Mouse (Mus musculus): ENCODE data around the gene Clec4a3. TPM values are rescaled to one million over a fixed set of nuclear protein-coding genes. Genes with fewer than 3 reads are reported as not detected.
A peak's percentile ranks its signal among the peaks of the same experiment; 100 is the strongest.
"Not testable (repeated sequence)": the region's sequence is repeated elsewhere in the genome, so short reads cannot be mapped to it uniquely, and the experiment has no call there.

Clec4a3 gene
- 1 to 10 TPM; 2.4 to 4.2 TPM for total RNA-seq (2021)
- long read RNA-seq, experiment 1, partial matches to known transcripts = 2 of 3 reads
- long read RNA-seq, experiment 1, other reads (novel, unspliced or antisense) = 0 of 3 reads
- long read RNA-seq, experiment 2, partial matches to known transcripts = 2 of 2 reads
- long read RNA-seq, experiment 2, other reads (novel, unspliced or antisense) = 0 of 2 reads

DNA sequence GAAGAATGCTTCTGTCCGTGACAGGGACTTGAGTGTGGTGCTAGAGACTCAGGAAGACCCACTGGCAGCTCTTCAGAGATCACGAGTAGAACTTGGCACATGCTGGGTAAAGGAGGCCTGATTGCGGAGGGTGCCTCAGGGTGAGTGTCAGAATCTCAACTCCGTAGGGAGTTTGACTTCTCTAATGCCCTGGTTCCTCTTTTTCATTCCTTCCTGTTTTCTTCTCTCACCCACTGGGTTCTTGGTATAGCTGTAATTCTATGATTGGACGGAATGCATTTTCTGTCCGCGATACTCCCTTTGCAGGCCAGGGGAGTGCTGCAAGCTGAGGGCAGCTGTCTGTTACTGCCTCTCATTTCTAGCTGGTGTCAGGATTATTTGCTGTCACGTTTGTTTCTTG is at the start of gene Clec4a3:
TSS of gene Clec4a3 (plus strand) at position 115 of the 400 bp plus-strand sequence.
- no peak for DNase-seq

- no peak for DNase-seq
Measured at GRCm38 (mm10) chr6:122919922-122920321, 32.4 kb upstream of the Clec4a3 start.

- DNase-seq = no peak
Measured at GRCm38 (mm10) chr6:122921451-122921850, 30.9 kb upstream of the Clec4a3 start, which contains the start of gene Clec4a1. Gene Clec4a1 (plus strand): TSS chr6:122921848.

DNA sequence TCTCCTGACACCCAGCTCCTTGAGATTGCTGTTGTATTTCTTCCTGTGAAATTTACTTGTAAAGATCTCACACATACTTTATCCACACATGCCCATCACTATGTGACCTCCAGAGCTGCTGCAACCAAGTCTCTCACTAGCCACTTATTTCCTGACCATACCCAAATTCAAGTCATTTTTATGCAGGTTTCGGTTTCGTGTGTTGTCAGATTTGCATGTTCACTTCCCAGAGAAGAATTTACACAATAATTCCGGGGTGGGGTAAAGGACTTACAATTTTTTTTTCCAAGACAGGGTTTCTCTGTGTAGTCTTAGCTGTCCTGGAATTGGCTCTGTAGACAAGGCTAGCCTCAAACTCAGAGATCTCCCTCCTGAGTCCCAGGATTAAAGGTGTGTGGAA is 17.5 kb upstream of the Clec4a3 start:
- no peak for DNase-seq

DNA sequence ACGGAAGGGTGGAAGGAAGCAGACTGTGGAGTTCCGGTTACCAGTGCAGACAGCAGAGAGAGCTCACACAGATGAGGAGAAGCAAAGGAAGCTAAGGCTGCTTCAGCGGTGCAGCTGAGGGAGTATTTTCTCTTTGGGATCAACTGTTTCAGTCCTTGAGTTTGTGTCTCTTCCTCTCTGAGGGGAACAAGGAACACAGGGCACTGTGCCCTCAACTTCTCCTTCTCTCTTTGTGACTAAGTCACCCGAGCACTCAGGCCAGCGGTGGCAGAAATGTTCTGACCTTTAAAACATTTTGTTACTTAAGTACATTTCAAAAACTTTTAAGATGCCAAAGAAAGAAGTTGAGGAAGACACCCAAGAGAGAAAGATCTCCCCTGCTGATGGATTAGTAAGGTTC is 12.7 kb upstream of the Clec4a3 start:
- no peak for DNase-seq

- DNase-seq = no peak
Measured at GRCm38 (mm10) chr6:122946760-122947159, 5.6 kb upstream of the Clec4a3 start.

- no peak for DNase-seq
Measured at GRCm38 (mm10) chr6:122964562-122964961, 12.2 kb downstream of the Clec4a3 start.

- no peak for DNase-seq
Measured at GRCm38 (mm10) chr6:122969048-122969447, 16.7 kb downstream of the Clec4a3 start.

- DNase-seq = no peak
Measured at GRCm38 (mm10) chr6:122989876-122990437, 37.6 kb downstream of the Clec4a3 start, which contains the start of gene Clec4a4. Gene Clec4a4 (plus strand): TSS chr6:122990367.

- DNase-seq = not testable (repeated sequence)
Measured at GRCm38 (mm10) chr6:123004696-123005095, 52.4 kb downstream of the Clec4a3 start.

GRCm38 (mm10) chr6:123005591-123005990 is 53.3 kb downstream of the Clec4a3 start:
- peak; percentile 11 for DNase-seq

Other genes starting within 250 kb of the Clec4a3 start
- not detected for gene Nanog, start 245.0 kb upstream of the Clec4a3 start, total RNA-seq (2021)
- 10 to 100 TPM; 10.1 to 12.9 TPM for gene Slc2a3, start 150.9 kb upstream of the Clec4a3 start, total RNA-seq (2021)
- gene Foxj2, start 132.6 kb upstream of the Clec4a3 start, total RNA-seq (2021) = 10 to 100 TPM; 16.7 to 18.5 TPM
- 1 to 10 TPM; 1.7 to 2.2 TPM for gene C3ar1, start 96.4 kb upstream of the Clec4a3 start, total RNA-seq (2021)
- gene Necap1, start 78.0 kb upstream of the Clec4a3 start, total RNA-seq (2021) = 10 to 100 TPM; 44.8 to 45.8 TPM
- 1 to 10 TPM; 3.3 TPM for gene Clec4a1, start 30.7 kb upstream of the Clec4a3 start, total RNA-seq (2021)
- gene Clec4a4, start 37.9 kb downstream of the Clec4a3 start, total RNA-seq (2021) = not detected
- gene Clec4b1, start 97.4 kb downstream of the Clec4a3 start, total RNA-seq (2021) = under 1 TPM in 1 of 2 experiments, not detected in 1; 0.97 TPM
- gene Clec4a2, start 153.9 kb downstream of the Clec4a3 start, total RNA-seq (2021) = 1 to 10 TPM; 2.3 to 5.2 TPM
- not detected for gene Clec4b2, start 220.4 kb downstream of the Clec4a3 start, total RNA-seq (2021)